Mouse (Mus musculus): Measurements from ENCODE around the gene Slc27a4. TPM values are rescaled to one million over a fixed set of nuclear protein-coding genes. Genes with fewer than 3 reads are reported as not detected.
"Not testable (repeated sequence)": the region's sequence is repeated elsewhere in the genome, so short reads cannot be mapped to it uniquely, and the experiment has no call there.

Gene Slc27a4
- polyA plus RNA-seq (2016; fragmentation: Nextera tagmentation; extraction: Ambion mirVana), result 10.1 and 11.2 TPM in 2 replicates

DNA sequence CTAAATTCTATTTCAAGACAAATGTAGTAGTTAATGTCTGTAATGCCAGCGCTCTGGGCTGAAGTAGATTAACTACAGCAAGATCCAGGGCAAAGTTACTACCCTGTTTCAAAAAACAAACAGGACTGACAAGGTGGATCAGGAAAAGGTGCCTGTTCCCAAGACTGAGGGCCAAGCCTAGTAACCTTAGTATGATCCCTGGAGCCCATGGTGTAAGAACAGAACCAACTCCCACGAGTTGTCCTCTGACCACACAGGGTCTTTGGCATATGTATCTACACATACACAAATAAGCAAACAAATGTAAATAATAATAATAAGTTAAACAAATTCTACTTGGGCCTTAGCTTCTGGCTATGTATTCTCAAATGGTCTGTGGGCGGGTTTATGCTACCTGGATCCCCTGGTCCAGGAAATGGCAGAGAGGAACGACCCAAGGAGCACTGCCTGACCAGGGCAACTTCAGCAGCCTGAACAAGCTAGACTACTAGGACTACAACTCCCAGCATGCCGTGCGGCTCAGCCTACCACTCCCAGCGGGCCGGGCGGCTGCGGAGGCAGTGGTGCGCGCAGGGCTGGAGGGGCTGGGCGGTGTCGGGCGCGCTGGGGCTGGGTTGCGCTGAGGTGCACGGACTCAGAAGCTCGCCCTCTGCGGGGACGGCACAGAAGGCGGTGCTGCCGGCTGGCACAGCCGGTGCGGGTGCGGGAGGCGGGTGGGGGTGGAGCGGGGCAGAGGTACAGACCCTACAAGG, at the start of gene Slc27a4:
TSS of gene Slc27a4 (plus strand) at position 560 of the 752 bp plus-strand sequence.
- H3K4me3 ChIP-seq, result peak within 1 kb of the TSS; percentile 96
- H3K27ac ChIP-seq (replicated peaks), result peak within 1 kb of the TSS; percentile 87
- H3K27me3 ChIP-seq (replicated peaks; ENCODE audit: low read depth, poor library complexity, severe bottlenecking), result peaks cover 10% of the 10 kb centered on the region; the same call in 1 of the 2 replicates
- H3K9me3 ChIP-seq, result no peaks in the 10 kb centered on the region
- H3K4me1 ChIP-seq, result peaks cover 19% of the 10 kb centered on the region
- peaks cover 35% of the 10 kb centered on the region for H3K36me3 ChIP-seq (replicated peaks)
- DNase-seq (ENCODE audit: low spot score), result peak; percentile 95
- 6% methylated on average over 28 of the region's 28 CpGs for WGBS

DNA sequence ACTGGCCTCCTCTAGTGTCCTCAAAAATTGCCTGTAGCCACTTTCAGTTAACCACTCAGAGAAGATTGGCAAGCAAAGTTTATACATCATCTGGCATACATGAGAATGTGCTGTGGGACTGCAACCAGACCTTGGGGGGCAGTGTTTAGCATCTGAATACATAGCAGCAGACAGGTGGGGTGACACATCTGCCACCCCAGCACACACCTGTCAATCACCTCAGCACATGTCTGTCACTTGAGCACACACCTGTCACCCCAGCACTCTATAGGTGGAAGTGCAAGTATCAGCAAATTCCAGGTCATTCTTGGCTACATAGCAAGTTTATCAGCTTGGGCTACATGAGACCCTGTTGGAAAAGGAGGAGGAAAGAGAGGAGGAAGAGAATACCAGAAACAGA, 46.7 kb upstream of the Slc27a4 start:
- no peak overlapping the region for H3K4me3 ChIP-seq
- no peaks in the 10 kb centered on the region for H3K36me3 ChIP-seq (replicated peaks)
- DNase-seq (ENCODE audit: low spot score), result no peak
- H3K9me3 ChIP-seq, result 0 out of 2 replicates have a peak, but pooled peaks cover 4% of the 10 kb centered on the region
- peaks cover 12% of the 10 kb centered on the region for H3K4me1 ChIP-seq
- peaks cover 33% of the 10 kb centered on the region for H3K27me3 ChIP-seq (replicated peaks; ENCODE audit: low read depth, poor library complexity, severe bottlenecking)
- H3K27ac ChIP-seq (replicated peaks), result no peak overlapping the region

DNA sequence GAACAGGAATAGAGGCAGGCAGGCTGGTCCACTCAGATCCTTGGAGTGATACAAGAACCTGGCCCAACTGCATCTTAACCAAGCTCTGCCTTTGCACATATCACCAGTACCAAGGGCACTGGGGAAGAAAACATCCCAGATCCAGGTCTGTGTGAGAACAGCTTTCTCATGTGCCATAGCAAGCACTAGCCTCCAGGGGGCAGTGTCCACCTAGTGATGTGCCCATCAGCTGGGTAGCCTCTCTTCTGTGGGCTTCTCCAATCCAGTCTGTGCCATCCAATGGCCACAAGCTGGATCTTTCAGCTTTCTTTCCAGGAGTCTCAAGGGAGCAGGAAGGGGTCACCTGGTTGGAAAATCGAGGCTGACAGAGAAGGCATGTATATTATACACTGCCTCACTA, 37.6 kb upstream of the Slc27a4 start:
- WGBS, result 4% methylated on average over 1 of the region's 1 CpGs

DNA sequence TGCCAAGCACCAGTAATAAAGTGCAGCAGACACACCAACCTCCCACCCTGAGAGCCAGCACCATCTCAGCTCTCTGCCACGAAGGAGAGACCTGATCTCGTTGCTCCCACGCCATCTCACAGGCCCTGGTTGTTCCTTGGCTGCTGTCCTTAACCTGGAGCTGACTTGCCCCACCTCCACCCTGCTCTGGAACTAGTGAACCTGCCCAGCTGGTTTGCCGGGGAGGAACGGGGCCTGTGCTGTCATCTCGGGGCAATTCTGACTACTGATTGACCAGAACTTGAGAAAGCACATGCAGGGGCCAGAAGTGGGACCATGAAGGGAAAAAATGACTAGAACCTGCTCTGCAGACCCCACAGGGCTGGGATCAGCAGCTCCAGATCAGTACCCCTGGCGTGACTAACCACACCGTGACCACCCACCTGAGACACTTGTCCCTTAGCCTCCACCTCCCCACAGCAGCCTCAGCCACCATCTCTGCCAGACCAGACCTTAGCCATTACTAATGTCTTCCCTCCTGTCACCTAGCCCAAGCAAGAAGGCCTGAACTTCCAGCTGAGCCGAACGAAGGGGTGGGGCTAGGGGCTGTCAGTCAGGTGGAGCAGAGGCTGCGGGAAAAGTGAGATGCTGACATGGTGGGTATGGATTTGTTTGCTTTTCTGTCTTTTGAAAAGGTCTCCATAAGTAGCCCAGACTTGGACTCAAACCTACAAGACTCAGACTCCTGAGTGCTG, 34.3 kb upstream of the Slc27a4 start:
- WGBS, result 71% methylated on average over 11 of the region's 11 CpGs
- H3K27ac ChIP-seq (replicated peaks), result no peak overlapping the region
- H3K27me3 ChIP-seq (replicated peaks; ENCODE audit: low read depth, poor library complexity, severe bottlenecking), result no peaks in the 10 kb centered on the region
- no peaks in the 10 kb centered on the region for H3K4me1 ChIP-seq
- DNase-seq (ENCODE audit: low spot score), result no peak
- peaks cover 16% of the 10 kb centered on the region for H3K36me3 ChIP-seq (replicated peaks)
- no peak overlapping the region for H3K4me3 ChIP-seq
- no peaks in the 10 kb centered on the region for H3K9me3 ChIP-seq

More for the DNA sequence above, 37.6 kb upstream of the Slc27a4 start:
- peak; percentile 76 for DNase-seq (ENCODE audit: low spot score)
- Histone ChIP-seq H3K36me3 (replicated peaks) (no peaks in the 10 kb centered on the region), H3K4me1 (no peaks in the 10 kb centered on the region), H3K9me3 (no peaks in the 10 kb centered on the region), H3K27ac (replicated peaks) (no peak overlapping the region), H3K4me3 (no peak overlapping the region), H3K27me3 (replicated peaks; ENCODE audit: low read depth, poor library complexity, severe bottlenecking) (no peaks in the 10 kb centered on the region)

DNA sequence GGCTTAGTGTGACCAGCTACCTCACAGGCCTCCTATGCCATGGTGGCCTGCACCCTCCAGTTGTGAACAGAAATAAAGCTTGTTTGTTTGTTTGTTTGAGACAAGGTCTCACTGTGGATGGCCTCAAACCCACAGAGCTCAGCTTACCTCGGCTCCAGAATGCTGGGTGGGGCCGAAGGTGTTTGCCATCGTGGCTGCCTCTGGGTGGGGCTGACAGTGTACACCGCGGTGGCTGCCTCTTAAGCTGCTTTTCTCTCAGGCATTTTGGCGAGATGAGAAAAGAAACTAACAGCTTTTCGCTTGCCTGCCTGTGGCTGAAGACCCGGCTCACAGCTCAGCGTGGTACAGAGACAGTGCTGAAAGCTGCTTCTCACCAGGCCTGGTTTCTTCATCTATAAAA, 33.5 kb upstream of the Slc27a4 start:
- no peak for DNase-seq (ENCODE audit: low spot score)
- Histone ChIP-seq H3K27me3 (replicated peaks; ENCODE audit: low read depth, poor library complexity, severe bottlenecking) (no peaks in the 10 kb centered on the region), H3K27ac (replicated peaks) (no peak overlapping the region), H3K9me3 (no peaks in the 10 kb centered on the region), H3K36me3 (replicated peaks) (peaks cover 23% of the 10 kb centered on the region), H3K4me3 (no peak overlapping the region), H3K4me1 (no peaks in the 10 kb centered on the region)
- 70% methylated on average over 9 of the region's 9 CpGs for WGBS

DNA sequence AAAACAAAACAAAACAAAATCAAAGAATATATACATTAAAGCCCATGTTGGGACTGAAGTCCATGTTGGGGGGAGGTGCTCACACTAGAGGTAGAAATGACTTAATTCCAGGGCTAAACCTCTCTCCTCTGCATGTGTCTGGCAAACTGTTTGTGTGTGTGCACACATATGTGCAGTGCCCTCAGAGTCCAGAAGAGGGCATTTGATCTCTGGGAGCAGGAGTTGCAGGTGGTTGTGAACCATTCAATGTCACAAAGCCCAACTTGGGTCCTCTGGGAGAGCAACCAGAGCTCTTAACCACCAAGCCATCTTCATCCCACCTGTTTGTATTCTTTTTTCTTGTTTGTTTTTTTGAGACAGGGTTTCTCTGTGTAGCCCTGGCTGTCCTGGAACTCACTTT, 32.3 kb upstream of the Slc27a4 start:
- H3K27me3 ChIP-seq (replicated peaks; ENCODE audit: low read depth, poor library complexity, severe bottlenecking), result no peaks in the 10 kb centered on the region
- no peak for DNase-seq (ENCODE audit: low spot score)
- no peak overlapping the region for H3K27ac ChIP-seq (replicated peaks)
- H3K36me3 ChIP-seq (replicated peaks), result peaks cover 30% of the 10 kb centered on the region
- no peaks in the 10 kb centered on the region for H3K9me3 ChIP-seq
- no peaks in the 10 kb centered on the region for H3K4me1 ChIP-seq
- H3K4me3 ChIP-seq, result no peak overlapping the region

DNA sequence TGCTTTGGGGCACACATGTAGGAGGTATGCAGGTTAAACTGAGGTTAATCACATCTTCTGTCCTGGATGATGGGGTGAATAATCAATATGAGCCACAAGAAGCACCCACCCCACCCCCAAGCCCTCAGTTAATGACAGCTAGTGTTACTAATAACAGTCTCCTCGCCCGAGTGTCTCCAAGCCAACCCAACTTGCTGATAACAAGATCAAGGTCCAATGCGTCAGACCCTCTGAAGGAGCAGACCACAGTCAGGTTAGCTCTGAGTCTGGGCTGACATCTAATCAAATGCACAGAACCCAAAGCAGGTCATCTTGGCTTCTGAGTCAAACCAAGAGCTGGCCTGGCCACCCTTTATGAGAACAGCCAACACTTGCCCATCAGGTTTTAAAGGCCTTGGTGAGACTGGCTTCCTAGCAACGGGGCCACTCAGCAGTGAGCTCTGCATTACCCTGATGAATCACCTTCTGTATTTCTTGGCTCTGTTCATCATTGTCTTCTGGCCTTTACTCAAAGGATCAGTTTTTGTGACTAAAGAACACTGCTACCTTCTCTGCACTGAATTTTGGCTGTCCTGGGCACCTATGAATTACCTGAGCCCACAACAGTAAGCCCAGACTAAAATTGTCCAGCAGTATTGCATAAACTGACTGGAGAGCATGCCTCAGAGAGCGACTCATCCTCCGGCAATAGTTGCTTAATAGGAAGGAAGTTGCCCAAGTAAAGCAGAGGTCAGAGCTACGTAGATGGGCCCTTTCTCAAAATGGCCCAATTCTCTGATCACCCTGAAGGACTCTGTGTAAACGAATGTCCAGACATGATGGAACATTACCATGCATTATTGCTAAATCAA, 30.6 kb upstream of the Slc27a4 start:
- Histone ChIP-seq H3K9me3 (no peaks in the 10 kb centered on the region), H3K36me3 (replicated peaks) (peaks cover 44% of the 10 kb centered on the region), H3K27me3 (replicated peaks; ENCODE audit: low read depth, poor library complexity, severe bottlenecking) (no peaks in the 10 kb centered on the region), H3K4me1 (no peaks in the 10 kb centered on the region), H3K4me3 (no peak overlapping the region), H3K27ac (replicated peaks) (no peak overlapping the region)
- WGBS, result 85% methylated on average over 8 of the region's 8 CpGs
- DNase-seq (ENCODE audit: low spot score), result no peak

DNA sequence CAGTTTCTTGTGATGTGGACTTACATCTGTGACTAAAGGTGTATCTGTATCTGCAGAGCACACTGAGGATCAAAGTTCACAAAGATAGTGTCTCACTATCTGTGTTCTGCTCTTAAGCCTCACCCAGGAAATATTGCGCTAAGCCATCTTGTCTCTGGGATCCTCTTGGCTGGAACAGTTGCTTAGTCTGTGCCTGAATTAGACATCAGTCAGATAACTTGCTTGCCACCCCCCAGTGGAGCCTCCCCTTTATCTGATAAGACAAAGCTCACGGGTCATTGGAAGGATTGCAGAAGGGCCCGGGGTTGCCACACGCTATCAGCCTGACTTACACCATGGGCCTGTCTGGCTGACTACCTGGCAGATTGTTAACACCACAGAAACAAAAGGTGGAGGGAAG, 29.1 kb upstream of the Slc27a4 start:
- H3K4me3 ChIP-seq, result no peak overlapping the region
- DNase-seq (ENCODE audit: low spot score), result no peak
- H3K4me1 ChIP-seq, result no peaks in the 10 kb centered on the region
- 90% methylated on average over 4 of the region's 4 CpGs for WGBS
- H3K27ac ChIP-seq (replicated peaks), result no peak overlapping the region
- H3K27me3 ChIP-seq (replicated peaks; ENCODE audit: low read depth, poor library complexity, severe bottlenecking), result no peaks in the 10 kb centered on the region
- peaks cover 59% of the 10 kb centered on the region for H3K36me3 ChIP-seq (replicated peaks)
- H3K9me3 ChIP-seq, result no peaks in the 10 kb centered on the region

DNA sequence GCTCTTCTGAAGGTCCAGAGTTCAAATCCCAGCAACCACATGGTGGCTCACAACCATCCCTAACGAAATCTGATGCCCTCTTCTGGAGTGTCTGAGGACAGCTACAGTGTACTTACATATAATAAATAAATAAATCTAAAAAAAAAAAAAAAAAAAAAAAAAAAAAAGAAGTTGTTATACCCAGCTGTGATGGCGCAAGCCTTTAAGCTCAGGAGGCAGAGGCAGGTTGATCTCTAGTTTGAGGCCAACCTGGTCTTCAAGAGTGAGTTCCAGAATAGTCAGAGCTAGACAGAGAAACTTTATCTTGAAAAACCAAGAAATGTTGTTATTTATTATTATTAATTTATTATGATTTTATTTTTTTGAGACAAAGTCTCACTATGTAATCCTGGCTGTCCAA, 21.2 kb upstream of the Slc27a4 start:
- WGBS, result 94% methylated on average over 2 of the region's 2 CpGs
- Histone ChIP-seq H3K9me3 (peaks cover 11% of the 10 kb centered on the region), H3K36me3 (replicated peaks) (peaks cover 99% of the 10 kb centered on the region)
- not testable (repeated sequence) for H3K27me3 ChIP-seq (replicated peaks; ENCODE audit: low read depth, poor library complexity, severe bottlenecking); DNase-seq (ENCODE audit: low spot score); H3K4me1 ChIP-seq; H3K27ac ChIP-seq (replicated peaks); H3K4me3 ChIP-seq

DNA sequence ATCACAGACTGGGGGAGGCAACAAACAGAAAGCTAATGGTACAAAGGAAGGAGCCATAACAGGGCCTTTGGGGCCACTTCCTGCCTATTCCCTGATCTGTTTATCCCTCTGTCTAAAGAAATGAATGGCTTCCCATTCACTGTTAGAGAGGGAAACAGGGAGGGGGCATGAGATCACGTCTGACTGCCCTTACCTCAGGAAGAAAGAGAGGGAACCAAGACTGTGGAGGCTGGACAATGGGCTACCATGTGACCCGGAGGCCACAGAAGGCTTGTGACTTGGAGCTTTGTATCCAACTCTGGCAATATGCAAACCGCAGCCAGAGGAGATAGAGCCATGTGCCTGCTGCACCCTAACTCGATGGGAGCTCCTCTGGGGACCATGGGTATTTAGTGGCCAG, 18.1 kb upstream of the Slc27a4 start:
- H3K27me3 ChIP-seq (replicated peaks; ENCODE audit: low read depth, poor library complexity, severe bottlenecking), result no peaks in the 10 kb centered on the region
- peaks cover 11% of the 10 kb centered on the region for H3K9me3 ChIP-seq
- no peak overlapping the region for H3K27ac ChIP-seq (replicated peaks)
- 70% methylated on average over 4 of the region's 4 CpGs for WGBS
- H3K4me1 ChIP-seq, result peaks cover 20% of the 10 kb centered on the region
- H3K36me3 ChIP-seq (replicated peaks), result peaks cover 72% of the 10 kb centered on the region
- no peak for DNase-seq (ENCODE audit: low spot score)
- no peak overlapping the region for H3K4me3 ChIP-seq

DNA sequence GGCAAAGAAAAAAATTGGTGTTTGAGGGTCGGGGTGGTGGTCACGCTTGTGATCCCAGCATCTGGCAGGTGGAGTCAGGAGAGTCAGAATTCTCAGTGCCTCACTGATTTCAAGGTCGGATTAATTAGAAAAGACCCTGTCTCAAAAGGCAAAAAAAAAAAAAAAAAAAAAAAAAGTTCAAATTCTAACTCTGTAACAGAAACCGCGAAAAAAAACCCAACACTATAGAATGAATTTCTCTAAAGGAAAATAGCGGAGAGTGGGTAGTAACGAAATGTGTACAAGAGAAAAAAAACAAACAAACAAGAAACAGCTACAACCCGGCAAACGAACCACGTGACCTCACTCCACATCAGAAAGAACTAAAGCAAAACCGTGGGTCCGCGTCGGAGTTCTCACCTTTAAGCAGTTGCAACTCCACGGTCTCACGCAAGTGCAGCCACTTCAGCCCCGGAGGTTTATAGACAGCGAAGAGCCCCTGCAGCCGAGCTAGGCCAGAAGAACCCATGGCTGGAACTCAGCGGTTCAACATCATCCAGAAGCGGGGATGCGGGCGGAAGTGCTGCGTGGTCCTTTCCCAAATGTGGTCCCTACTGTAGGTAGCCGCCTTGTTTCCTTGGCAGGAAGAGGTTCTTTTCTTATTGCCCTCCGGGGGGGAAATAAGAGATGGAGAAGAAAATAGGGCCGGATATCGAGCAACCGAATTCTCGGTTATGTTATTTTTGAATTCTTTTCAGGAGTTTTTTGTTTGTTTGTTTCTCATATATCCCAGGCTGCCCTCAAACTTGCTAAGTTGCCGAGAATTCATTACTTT, 15.1 kb upstream of the Slc27a4 start, which contains the start of gene Coq4:
TSS of gene Coq4 (plus strand) at position 390 of the 814 bp plus-strand sequence.
- no peaks in the 10 kb centered on the region for H3K27me3 ChIP-seq (replicated peaks; ENCODE audit: low read depth, poor library complexity, severe bottlenecking)
- peaks cover 23% of the 10 kb centered on the region for H3K4me1 ChIP-seq
- H3K4me3 ChIP-seq, result peak within 1 kb of the TSS; percentile 75
- H3K27ac ChIP-seq (replicated peaks), result peak within 1 kb of the TSS; percentile 84
- H3K36me3 ChIP-seq (replicated peaks), result peaks cover 69% of the 10 kb centered on the region
- peak; percentile 91 for DNase-seq (ENCODE audit: low spot score)
- peaks cover 2% of the 10 kb centered on the region; the same call in 1 of the 2 replicates for H3K9me3 ChIP-seq
- 2% methylated on average over 31 of the region's 31 CpGs for WGBS
